Mouse (Mus musculus) heart, postnatal 0 days (tissue): Measurements from ENCODE around the gene Krtap11-1. TPM values are rescaled to one million over a fixed set of nuclear protein-coding genes. Genes with fewer than 3 reads are reported as not detected.

Experiments used
- ATAC-seq: fragments of 200-750 bp; cut with Nextera tagmentation; 2 replicates; pipeline ENCODE4 v1.8.0; 2017; ENCODE audit warnings: low read depth, moderate number of reproducible peaks, moderate library complexity; ENCODE audit not compliant: insufficient read depth
- DNase-seq: peaks from one replicate; pipeline ENCODE4 v3.0.0-alpha.2; 2016; ENCODE audit warnings: low spot score
- H3K27ac ChIP-seq: fragments of 300-500 bp; sonication (generic); 2 replicates; pipeline ENCODE4 v1.5.1; 2014; ENCODE audit warnings: low read depth, mild to moderate bottlenecking
- H3K27me3 ChIP-seq: fragments of 300-500 bp; sonication (generic); 2 replicates; pipeline ENCODE4 v1.6.1; 2014; ENCODE audit warnings: low read length, mixed read lengths; ENCODE audit not compliant: control insufficient read depth, insufficient read depth
- H3K36me3 ChIP-seq: fragments of 300-500 bp; sonication (generic); replicated peaks from 2 replicates; pipeline ENCODE4 v1.6.1; 2014; ENCODE audit warnings: low read length, mixed read lengths; ENCODE audit not compliant: control insufficient read depth, insufficient read depth
- H3K4me1 ChIP-seq: fragments of 300-500 bp; sonication (generic); 2 replicates; pipeline ENCODE4 v1.6.1; 2014; ENCODE audit warnings: antibody characterized with exemption; ENCODE audit not compliant: control insufficient read depth, insufficient read depth
- H3K4me2 ChIP-seq: fragments of 300-500 bp; sonication (generic); 2 replicates; pipeline ENCODE4 v1.6.1; 2014; ENCODE audit warnings: low read depth, mild to moderate bottlenecking, low read length, moderate library complexity
- H3K4me3 ChIP-seq: fragments of 300-500 bp; sonication (generic); 2 replicates; pipeline ENCODE4 v1.5.1; 2014; ENCODE audit warnings: low read depth, low read length
- H3K9ac ChIP-seq: fragments of 300-500 bp; sonication (generic); replicated peaks from 2 replicates; pipeline ENCODE4 v1.6.1; 2014; ENCODE audit warnings: low read depth, low read length, mixed read lengths
- H3K9me3 ChIP-seq: fragments of 300-500 bp; sonication (generic); replicated peaks from 2 replicates; pipeline ENCODE4 v1.6.1; 2016; ENCODE audit warnings: low read length; ENCODE audit not compliant: control insufficient read depth
- CTCF ChIP-seq: IDR thresholded peaks from 2 replicates; pipeline ENCODE4 v1.5.1; 2016; ENCODE audit warnings: antibody characterized with exemption, control low read depth, low read depth
- EP300 ChIP-seq: IDR thresholded peaks from 2 replicates; pipeline ENCODE4 v1.6.1; 2016; ENCODE audit warnings: antibody characterized with exemption, low read depth
- WGBS: fragments of 180-500 bp; shearing (Covaris S2); extraction: QIAGEN DNeasy Blood & Tissue Kit; methylation state at CpG from one replicate; pipeline ENCODE4 v1.1.7; 2014; 5-methylcytosine and 5-hydroxymethylcytosine counted together
- polyA plus RNA-seq: library from polyadenylated mRNA; unstranded; fragments of >200 nt; fragmentation: Nextera tagmentation; extraction: Ambion mirVana; gene quantifications from 2 replicates; pipeline ENCODE4 v1.2.1, GENCODE M21; 2015
- total RNA-seq: library from RNA; depleted of rRNA; stranded (reverse); fragments of >200 nt; gene quantifications from 2 replicates; pipeline ENCODE4 v1.2.3, GENCODE M21; 2014; ENCODE audit warnings: low replicate concordance

Krtap11-1 gene
- total and polyA plus RNA-seq, 2 experiments from 2014 or later, result not detected

DNA sequence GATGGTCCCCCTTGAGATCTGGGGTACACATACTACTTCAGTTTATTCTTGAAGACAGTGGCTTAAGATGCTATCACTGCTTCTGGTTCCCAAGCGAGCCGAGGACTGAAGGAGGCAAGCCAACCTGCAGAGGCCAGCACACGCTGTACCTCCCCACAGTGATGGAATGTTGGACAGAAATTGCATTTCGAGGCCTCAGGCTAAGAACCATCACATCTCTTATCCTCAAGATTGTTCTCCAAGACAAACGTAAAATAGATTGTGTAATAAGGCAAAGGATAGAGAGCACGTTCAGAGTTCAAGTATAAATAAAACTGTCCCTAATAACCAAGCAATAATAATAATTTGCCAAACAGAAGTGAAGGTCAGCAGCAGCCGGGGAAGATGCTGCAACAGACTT, 2.8 kb downstream of the Krtap11-1 start:
- Histone ChIP-seq H3K27me3 (no peaks in the 10 kb centered on the region), H3K4me3 (no peak overlapping the region), H3K4me2 (no peak overlapping the region), H3K27ac (no peak overlapping the region), H3K9me3 (no peaks in the 10 kb centered on the region), H3K4me1 (0 out of 2 replicates have a peak, but pooled peaks cover 4% of the 10 kb centered on the region), H3K9ac (no peak overlapping the region), H3K36me3 (no peaks in the 10 kb centered on the region)
- no peak for DNase-seq
- no peak for ATAC-seq
- TF ChIP-seq EP300 (no peak), CTCF (no peak)
- 63% methylated on average over 7 of the region's 7 CpGs for WGBS

- DNase-seq (peak; percentile 78), ATAC-seq (peak; percentile 79)
- no peaks in the 10 kb centered on the region for H3K36me3 ChIP-seq
- no peak overlapping the region for H3K9ac ChIP-seq
- no peak overlapping the region for H3K27ac ChIP-seq
- no peak overlapping the region for H3K4me2 ChIP-seq
- H3K27me3 ChIP-seq, result no peaks in the 10 kb centered on the region
- no peaks in the 10 kb centered on the region for H3K9me3 ChIP-seq
- TF ChIP-seq CTCF (no peak), EP300 (no peak)
- H3K4me3 ChIP-seq, result no peak overlapping the region
- no peaks in the 10 kb centered on the region for H3K4me1 ChIP-seq
Measured at GRCm38 (mm10) chr16:89550298-89550697, 20.7 kb downstream of the Krtap11-1 start.

GRCm38 (mm10) chr16:89538031-89538484, 32.9 kb downstream of the Krtap11-1 start:
- DNase-seq, result no peak

DNA sequence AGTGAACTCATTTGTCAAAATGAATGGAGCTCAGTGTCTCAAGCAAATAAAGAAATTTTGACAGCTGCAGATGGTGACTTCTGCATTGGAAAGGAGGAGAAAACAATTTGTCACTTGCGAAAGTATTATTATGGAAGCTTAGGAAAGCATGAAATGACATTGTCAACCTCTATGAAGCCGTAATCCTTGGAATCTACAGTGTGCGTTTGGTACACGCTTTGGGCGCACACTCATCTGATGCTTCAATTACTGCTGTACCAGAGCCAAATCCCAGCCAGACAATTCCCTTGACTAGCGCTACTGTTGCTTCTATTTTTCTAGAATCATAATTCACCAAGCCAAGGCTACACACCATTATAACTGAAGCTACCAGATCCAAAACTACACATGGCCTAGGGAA, 33.6 kb downstream of the Krtap11-1 start:
- no peak for TF ChIP-seq EP300
- no peak for TF ChIP-seq CTCF
- no peak for DNase-seq
- no peak overlapping the region for H3K9ac ChIP-seq
- ATAC-seq, result no peak
- H3K4me2 ChIP-seq, result no peak overlapping the region
- no peaks in the 10 kb centered on the region for H3K4me1 ChIP-seq
- H3K4me3 ChIP-seq, result no peak overlapping the region
- no peaks in the 10 kb centered on the region for H3K36me3 ChIP-seq
- whole genome bisulfite sequencing, result 93% methylated on average over 6 of the region's 6 CpGs
- H3K27ac ChIP-seq, result no peak overlapping the region
- H3K9me3 ChIP-seq, result no peaks in the 10 kb centered on the region
- H3K27me3 ChIP-seq, result no peaks in the 10 kb centered on the region

More at GRCm38 (mm10) chr16:89538031-89538484, 32.9 kb downstream of the Krtap11-1 start:
- Histone ChIP-seq H3K27ac (no peak overlapping the region), H3K4me3 (no peak overlapping the region), H3K4me2 (no peak overlapping the region), H3K4me1 (no peaks in the 10 kb centered on the region), H3K27me3 (no peaks in the 10 kb centered on the region), H3K9ac (no peak overlapping the region), H3K9me3 (no peaks in the 10 kb centered on the region), H3K36me3 (no peaks in the 10 kb centered on the region)
- TF ChIP-seq EP300, result no peak
- TF ChIP-seq CTCF, result no peak
- 76% methylated on average over 5 of the region's 5 CpGs for WGBS
- ATAC-seq, result no peak

- no peaks in the 10 kb centered on the region for H3K4me1 ChIP-seq
- 57% methylated on average over 7 of the region's 7 CpGs for WGBS
- ATAC-seq, result no peak
- no peaks in the 10 kb centered on the region for H3K36me3 ChIP-seq
- H3K27ac ChIP-seq, result no peak overlapping the region
- DNase-seq, result no peak
- no peak overlapping the region for H3K9ac ChIP-seq
- H3K4me3 ChIP-seq, result no peak overlapping the region
- H3K9me3 ChIP-seq, result no peaks in the 10 kb centered on the region
- no peaks in the 10 kb centered on the region for H3K27me3 ChIP-seq
- no peak for TF ChIP-seq EP300
- TF ChIP-seq CTCF, result no peak
- no peak overlapping the region for H3K4me2 ChIP-seq
Measured at GRCm38 (mm10) chr16:89530547-89530946, 40.4 kb downstream of the Krtap11-1 start.

- Histone ChIP-seq H3K9me3 (no peaks in the 10 kb centered on the region), H3K4me3 (no peak overlapping the region), H3K4me2 (no peak overlapping the region), H3K27ac (no peak overlapping the region), H3K36me3 (no peaks in the 10 kb centered on the region), H3K4me1 (no peaks in the 10 kb centered on the region), H3K27me3 (no peaks in the 10 kb centered on the region), H3K9ac (no peak overlapping the region)
- DNase-seq (no peak), ATAC-seq (no peak)
- WGBS, result 76% methylated on average over 7 of the region's 7 CpGs
- TF ChIP-seq EP300 (no peak), CTCF (no peak)
Measured at GRCm38 (mm10) chr16:89529846-89530245, 41.1 kb downstream of the Krtap11-1 start.
